Mouse (Mus musculus) retina, embryonic 14.5 days (tissue): ENCODE results near the gene Olfr482.

Experiments used
- DNase-seq: peaks from one replicate; pipeline ENCODE4 v3.0.0-alpha.2; 2015; ENCODE audit warnings: low spot score

Olfr482 gene

GRCm38 (mm10) chr7:108097486-108097885, at the start of gene Olfr482:
Olfr482 (minus strand) TSS chr7:108097586.
- DNase-seq: no peak

GRCm38 (mm10) chr7:108127349-108127748, 30.0 kb upstream of the Olfr482 start, which contains the start of gene Olfr484:
Olfr484 (minus strand) TSS chr7:108127449.
- DNase-seq: no peak

GRCm38 (mm10) chr7:108121416-108121815, 24.0 kb upstream of the Olfr482 start:
- DNase-seq: no peak

- no peak for DNase-seq
Observed at GRCm38 (mm10) chr7:108120681-108121080, 23.3 kb upstream of the Olfr482 start.

- DNase-seq: no peak
Observed at GRCm38 (mm10) chr7:108100549-108100948, 3.2 kb upstream of the Olfr482 start, which contains the start of gene Olfr483. Olfr483 (plus strand) TSS chr7:108100849.

- no peak for DNase-seq
Observed at GRCm38 (mm10) chr7:108079555-108079954, 17.8 kb downstream of the Olfr482 start, which contains the start of gene Olfr481. Olfr481 (plus strand) TSS chr7:108079855.

- no peak for DNase-seq
Observed at GRCm38 (mm10) chr7:108067246-108067645, 30.1 kb downstream of the Olfr482 start, which contains the start of gene Olfr480. Olfr480 (minus strand) TSS chr7:108067346.

- no peak for DNase-seq
Observed at GRCm38 (mm10) chr7:108050393-108050792, 47.0 kb downstream of the Olfr482 start, which contains the start of gene Olfr479. Olfr479 (plus strand) TSS chr7:108050693.
